13 mouse cellular contexts compared by ENCODE assay signal in genomic region chr2:139784465-139784864, GRCm38 (mm10).
"Had no signal": no experiment of that assay in that cellular context is flagged by ENCODE, and none has a peak within 500 bp of the region (broad histone marks: within the 10 kb centered on the region; RNA-seq: fewer than 3 reads in every experiment).

No protein-coding gene starts in this region.

- H3K4me2 ChIP-seq: limb, embryonic 15.5 days; liver, embryonic 12.5 days; midbrain, embryonic 13.5 days; stomach, embryonic 15.5 days had no signal

- DNase-seq: kidney, adult 8-10 months; kidney, postnatal 36 days; layer of hippocampus, adult 9-11 months; layer of hippocampus, postnatal 36 days; right cerebral cortex, postnatal 14 days; thymus, adult 18-20 months; thymus, postnatal 25 days had no signal

- H3K27ac ChIP-seq: limb, embryonic 15.5 days; liver, embryonic 12.5 days; midbrain, embryonic 13.5 days; stomach, embryonic 15.5 days had no signal

- H3K9ac ChIP-seq: limb, embryonic 15.5 days; liver, embryonic 12.5 days; midbrain, embryonic 13.5 days; stomach, embryonic 15.5 days had no signal

- ATAC-seq: inflammation-experienced regulatory T-cells, adult 6 months; intestine, postnatal 0 days; liver, embryonic 12.5 days; midbrain, embryonic 13.5 days had no signal

- H3K27me3 ChIP-seq: limb, embryonic 15.5 days; liver, embryonic 12.5 days; midbrain, embryonic 13.5 days; stomach, embryonic 15.5 days had no signal

- H3K4me3 ChIP-seq: limb, embryonic 15.5 days; liver, embryonic 12.5 days; midbrain, embryonic 13.5 days; stomach, embryonic 15.5 days had no signal

- H3K36me3 ChIP-seq: limb, embryonic 15.5 days; liver, embryonic 12.5 days; midbrain, embryonic 13.5 days; stomach, embryonic 15.5 days had no signal

- H3K9me3 ChIP-seq: limb, embryonic 15.5 days; liver, embryonic 12.5 days; midbrain, embryonic 13.5 days; stomach, embryonic 15.5 days had no signal

- H3K4me1 ChIP-seq: limb, embryonic 15.5 days; liver, embryonic 12.5 days; midbrain, embryonic 13.5 days; stomach, embryonic 15.5 days had no signal
